Mouse (Mus musculus) midbrain, embryonic 10.5 days (tissue): ENCODE data around the gene Chst8. TPM values are rescaled to one million over a fixed set of nuclear protein-coding genes. Genes with fewer than 3 reads are reported as not detected.

Source experiments
- DNase-seq: peaks from one replicate; pipeline ENCODE4 v3.0.0-alpha.2; 2017; ENCODE audit warnings: low spot score
- H3K27ac ChIP-seq: fragments of 300-500 bp; sonication (generic); replicated peaks from 2 replicates; pipeline ENCODE4 v1.5.1; 2016; ENCODE audit warnings: mild to moderate bottlenecking
- H3K27me3 ChIP-seq: fragments of 300-500 bp; sonication (generic); 2 replicates; pipeline ENCODE4 v1.6.1; 2016; ENCODE audit warnings: low read depth, mild to moderate bottlenecking; ENCODE audit not compliant: poor library complexity, severe bottlenecking
- H3K36me3 ChIP-seq: fragments of 300-500 bp; sonication (generic); 2 replicates; pipeline ENCODE4 v1.6.1; 2016; ENCODE audit warnings: mild to moderate bottlenecking, moderate library complexity
- H3K4me1 ChIP-seq: fragments of 300-500 bp; sonication (generic); 2 replicates; pipeline ENCODE4 v1.6.1; 2016
- H3K4me3 ChIP-seq: fragments of 300-500 bp; sonication (generic); 2 replicates; pipeline ENCODE4 v1.5.1; 2016; ENCODE audit warnings: mild to moderate bottlenecking, moderate library complexity
- H3K9me3 ChIP-seq: fragments of 300-500 bp; sonication (generic); replicated peaks from 2 replicates; pipeline ENCODE4 v1.6.1; 2016; ENCODE audit warnings: mild to moderate bottlenecking
- WGBS: fragments of 180-500 bp; shearing (Covaris S2); methylation state at CpG from one replicate; pipeline ENCODE4 v1.1.7; 2016; 5-methylcytosine and 5-hydroxymethylcytosine counted together
- polyA plus RNA-seq: library from polyadenylated mRNA; unstranded; fragments of >200 nt; fragmentation: Nextera tagmentation; extraction: Ambion mirVana; gene quantifications from 2 replicates; pipeline ENCODE4 v1.2.1, GENCODE M21; 2016

Chst8 gene
- polyA plus RNA-seq, 1 experiment from 2014 or later, result 5.3 TPM

DNA sequence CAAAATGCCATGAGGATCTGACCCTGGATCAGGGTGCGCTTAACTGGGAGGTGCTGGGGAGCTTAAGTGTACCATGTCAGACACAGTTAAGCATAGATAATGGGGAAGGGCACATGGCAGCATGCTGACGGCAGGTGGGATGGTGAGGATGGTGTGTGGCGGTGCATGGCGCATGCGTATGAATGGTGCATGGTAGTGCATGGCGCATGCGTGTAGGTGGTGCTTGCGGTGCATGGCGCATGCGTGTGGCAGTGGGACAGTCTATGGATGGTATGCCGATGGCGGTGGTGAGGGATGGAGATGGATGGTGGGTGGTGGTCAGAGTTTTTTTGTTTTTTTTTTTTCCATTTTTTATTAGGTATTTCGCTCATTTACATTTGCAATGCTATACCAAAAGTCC lies 118.6 kb downstream of the Chst8 start:
- WGBS, result 96% methylated on average over 13 of the region's 13 CpGs
- 0 out of 2 replicates have a peak overlapping the region, but pooled peaks have one; percentile 56 for H3K27ac ChIP-seq

DNA sequence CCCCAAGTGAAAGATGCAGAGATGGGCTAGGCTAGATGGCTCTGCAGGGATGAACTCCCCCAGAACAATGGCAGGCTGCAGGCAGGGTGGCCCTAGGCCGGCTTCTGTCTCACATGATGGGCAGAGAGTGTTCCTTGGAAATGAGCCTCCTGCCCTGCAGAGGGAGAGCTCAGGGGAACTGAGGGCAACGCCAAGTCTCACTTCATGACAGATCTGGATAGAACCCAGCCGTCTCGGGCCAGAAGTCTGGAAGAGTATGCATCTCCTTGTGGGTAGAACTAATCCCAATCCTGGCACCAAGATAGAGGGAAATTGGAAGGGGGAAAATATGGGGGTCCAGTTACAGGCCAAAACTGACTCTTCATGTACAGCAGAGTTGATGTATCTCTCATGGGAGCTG lies 119.4 kb downstream of the Chst8 start:
- Histone ChIP-seq H3K27ac (peak overlapping the region; percentile 56; the same call in 1 of the 2 replicates), H3K27me3 (no peaks in the 10 kb centered on the region), H3K36me3 (no peaks in the 10 kb centered on the region), H3K9me3 (no peaks in the 10 kb centered on the region), H3K4me1 (peaks cover 75% of the 10 kb centered on the region), H3K4me3 (no peak overlapping the region)
- WGBS, result 77% methylated on average over 4 of the region's 4 CpGs
- no peak for DNase-seq

More for the DNA sequence above, 118.6 kb downstream of the Chst8 start:
- Histone ChIP-seq H3K36me3 (no peaks in the 10 kb centered on the region), H3K27me3 (no peaks in the 10 kb centered on the region), H3K9me3 (no peaks in the 10 kb centered on the region), H3K4me3 (no peak overlapping the region), H3K4me1 (peaks cover 69% of the 10 kb centered on the region)
- no peak for DNase-seq

DNA sequence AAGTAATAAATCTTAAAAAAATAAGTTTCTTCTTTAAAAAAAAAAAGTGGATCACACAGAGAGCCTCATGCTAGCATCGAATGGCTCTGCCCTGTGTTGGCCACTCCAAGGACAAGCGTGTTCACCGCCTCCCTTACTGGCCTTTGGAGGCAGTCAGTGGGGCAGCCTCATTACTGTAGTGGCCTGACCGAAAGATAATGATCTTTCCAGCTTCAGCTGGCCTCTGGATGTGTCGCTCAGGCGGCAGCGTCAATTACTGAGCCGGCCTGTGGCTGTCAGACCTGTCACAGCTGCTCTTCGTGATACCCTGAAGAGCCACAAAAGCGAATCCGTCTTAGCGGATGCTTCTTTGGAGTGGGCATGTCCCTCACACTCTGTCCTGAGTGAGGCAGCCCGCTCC lies 122.4 kb downstream of the Chst8 start:
- 57% methylated on average over 13 of the region's 13 CpGs for WGBS
- H3K27ac ChIP-seq, result peak overlapping the region; percentile 76

DNA sequence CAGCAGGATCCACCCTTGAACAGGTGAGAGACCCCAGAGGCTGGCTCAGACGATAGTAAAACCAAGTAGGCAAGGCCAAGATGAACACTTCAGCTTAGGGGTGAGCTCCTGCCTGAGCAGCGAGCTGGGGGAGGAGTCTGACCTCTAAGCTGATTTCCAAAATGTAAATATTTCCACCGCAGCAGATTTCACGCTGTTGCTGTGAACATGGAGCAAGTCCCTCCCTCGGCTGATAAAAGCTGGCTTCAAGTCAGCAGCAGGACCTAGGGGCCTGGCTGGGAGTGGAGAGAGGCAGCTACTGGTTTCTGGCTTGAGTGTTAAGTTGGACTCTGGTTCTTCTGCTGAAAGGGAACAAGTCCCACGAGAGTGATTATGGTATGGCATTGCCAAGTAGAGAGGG lies 123.5 kb downstream of the Chst8 start:
- Histone ChIP-seq H3K4me3 (no peak overlapping the region), H3K4me1 (peaks cover 73% of the 10 kb centered on the region), H3K9me3 (no peaks in the 10 kb centered on the region), H3K36me3 (no peaks in the 10 kb centered on the region), H3K27me3 (no peaks in the 10 kb centered on the region), H3K27ac (0 out of 2 replicates have a peak overlapping the region, but pooled peaks have one; percentile 38)
- 44% methylated on average over 6 of the region's 6 CpGs for WGBS
- no peak for DNase-seq

More for the DNA sequence above, 122.4 kb downstream of the Chst8 start:
- DNase-seq, result no peak
- H3K36me3 ChIP-seq, result no peaks in the 10 kb centered on the region
- peaks cover 82% of the 10 kb centered on the region for H3K4me1 ChIP-seq
- no peak overlapping the region for H3K4me3 ChIP-seq
- H3K9me3 ChIP-seq, result no peaks in the 10 kb centered on the region
- H3K27me3 ChIP-seq, result no peaks in the 10 kb centered on the region

DNA sequence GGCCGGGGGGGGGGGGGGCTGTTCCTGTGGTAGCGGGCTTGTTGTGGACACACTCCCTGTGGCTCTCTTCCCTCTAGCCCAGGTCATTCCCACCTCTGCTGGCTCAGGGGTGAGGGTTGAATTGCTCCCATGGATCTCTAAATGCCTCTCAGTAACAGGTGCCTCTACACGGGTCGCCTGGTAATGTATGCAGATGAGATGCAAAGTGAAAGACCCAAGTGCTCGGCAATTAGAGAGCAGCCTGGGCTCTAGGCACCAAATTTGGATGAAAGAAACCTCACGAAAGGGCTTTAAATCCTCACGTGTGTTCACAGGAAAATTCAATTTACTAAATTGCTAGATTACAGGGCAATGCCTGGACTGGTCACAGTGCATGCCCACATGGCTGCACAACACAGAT lies 126.7 kb downstream of the Chst8 start:
- Histone ChIP-seq H3K27me3 (no peaks in the 10 kb centered on the region; the same call in 1 of the 2 replicates), H3K36me3 (no peaks in the 10 kb centered on the region), H3K27ac (no peak overlapping the region), H3K4me1 (peaks cover 44% of the 10 kb centered on the region), H3K9me3 (no peaks in the 10 kb centered on the region), H3K4me3 (no peak overlapping the region)
- DNase-seq, result no peak
- WGBS, result 43% methylated on average over 7 of the region's 7 CpGs

DNA sequence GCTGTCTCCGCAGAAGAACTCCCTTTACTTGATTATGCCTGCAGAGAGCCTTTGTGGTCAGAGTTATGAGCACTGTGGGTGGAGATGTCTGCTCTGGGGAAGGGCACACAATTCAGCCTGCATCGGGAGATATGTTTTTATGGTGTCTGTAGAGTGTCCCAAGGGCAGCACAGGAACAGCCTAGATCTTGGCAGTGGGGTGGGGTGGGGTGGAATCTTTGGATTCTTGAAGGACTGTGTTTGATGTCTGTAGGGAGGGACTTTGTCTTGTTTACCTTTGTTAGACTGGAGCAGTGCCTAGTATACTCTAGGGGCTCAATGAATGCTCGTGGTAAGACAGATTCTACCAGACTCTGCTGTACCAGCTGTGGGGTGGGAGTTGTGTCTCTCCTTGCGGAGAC lies 127.3 kb downstream of the Chst8 start:
- Histone ChIP-seq H3K4me1 (peaks cover 41% of the 10 kb centered on the region), H3K27ac (no peak overlapping the region), H3K27me3 (no peaks in the 10 kb centered on the region; the same call in 1 of the 2 replicates), H3K9me3 (no peaks in the 10 kb centered on the region), H3K36me3 (no peaks in the 10 kb centered on the region), H3K4me3 (no peak overlapping the region)
- 81% methylated on average over 4 of the region's 4 CpGs for WGBS
- no peak for DNase-seq

DNA sequence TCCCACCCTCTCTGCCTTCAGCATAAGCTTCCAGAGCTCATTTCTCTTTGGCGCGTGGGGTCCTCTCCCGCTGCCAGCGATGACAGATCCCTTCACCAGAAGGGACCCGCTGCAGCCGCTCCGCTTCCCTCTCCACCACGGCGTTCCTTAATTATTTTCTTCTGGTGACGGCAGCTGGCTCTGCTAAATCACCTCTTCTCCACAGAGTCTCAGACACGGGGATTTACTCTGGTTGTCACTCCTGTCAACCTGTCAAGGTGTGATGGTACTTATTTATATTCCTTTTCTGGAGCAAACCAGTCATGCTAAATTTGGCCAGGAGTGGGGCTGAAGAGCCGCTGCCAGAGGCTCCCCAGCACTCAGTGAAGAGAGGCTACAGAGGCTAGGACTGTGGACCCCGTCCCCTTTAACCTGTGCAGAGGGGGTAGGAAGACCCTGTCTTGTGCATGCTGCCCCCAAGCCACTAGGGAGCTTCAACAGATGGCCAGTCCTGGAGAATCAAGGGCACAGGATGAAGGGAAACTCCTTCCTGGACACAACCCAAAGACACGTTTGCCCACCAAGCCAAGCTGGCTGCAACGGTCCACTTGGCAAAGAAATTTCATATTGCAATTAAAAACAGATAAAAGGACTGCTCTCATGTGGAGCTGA lies 131.6 kb downstream of the Chst8 start:
- Histone ChIP-seq H3K9me3 (no peaks in the 10 kb centered on the region), H3K27me3 (peaks cover 8% of the 10 kb centered on the region), H3K4me3 (no peak overlapping the region), H3K36me3 (no peaks in the 10 kb centered on the region), H3K27ac (no peak overlapping the region), H3K4me1 (peaks cover 19% of the 10 kb centered on the region)
- no peak for DNase-seq
- 74% methylated on average over 15 of the region's 15 CpGs for WGBS

DNA sequence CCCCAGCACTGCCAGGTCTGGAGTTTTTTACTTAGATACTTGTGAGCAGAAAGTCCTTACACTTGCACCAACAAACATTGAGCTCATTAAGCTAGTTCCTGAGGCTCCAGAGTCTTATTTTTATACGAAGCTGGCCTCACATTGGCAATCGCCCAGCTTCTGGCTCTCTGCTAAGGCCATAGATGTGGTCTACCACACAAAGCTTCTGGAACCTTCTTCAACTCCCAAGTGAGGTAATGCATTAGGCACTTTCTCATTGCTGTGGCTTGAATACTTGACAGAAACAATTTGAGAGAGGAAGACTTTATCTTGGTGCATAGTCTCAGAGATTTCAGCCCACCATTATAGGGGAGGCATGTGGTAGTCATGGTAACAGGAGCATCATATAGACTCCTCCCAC lies 132.6 kb downstream of the Chst8 start:
- 83% methylated on average over 2 of the region's 2 CpGs for WGBS
- H3K27ac ChIP-seq, result no peak overlapping the region
- peaks cover 18% of the 10 kb centered on the region for H3K27me3 ChIP-seq
- DNase-seq, result no peak
- no peaks in the 10 kb centered on the region for H3K9me3 ChIP-seq
- peaks cover 23% of the 10 kb centered on the region for H3K4me1 ChIP-seq
- no peaks in the 10 kb centered on the region for H3K36me3 ChIP-seq
- H3K4me3 ChIP-seq, result no peak overlapping the region

DNA sequence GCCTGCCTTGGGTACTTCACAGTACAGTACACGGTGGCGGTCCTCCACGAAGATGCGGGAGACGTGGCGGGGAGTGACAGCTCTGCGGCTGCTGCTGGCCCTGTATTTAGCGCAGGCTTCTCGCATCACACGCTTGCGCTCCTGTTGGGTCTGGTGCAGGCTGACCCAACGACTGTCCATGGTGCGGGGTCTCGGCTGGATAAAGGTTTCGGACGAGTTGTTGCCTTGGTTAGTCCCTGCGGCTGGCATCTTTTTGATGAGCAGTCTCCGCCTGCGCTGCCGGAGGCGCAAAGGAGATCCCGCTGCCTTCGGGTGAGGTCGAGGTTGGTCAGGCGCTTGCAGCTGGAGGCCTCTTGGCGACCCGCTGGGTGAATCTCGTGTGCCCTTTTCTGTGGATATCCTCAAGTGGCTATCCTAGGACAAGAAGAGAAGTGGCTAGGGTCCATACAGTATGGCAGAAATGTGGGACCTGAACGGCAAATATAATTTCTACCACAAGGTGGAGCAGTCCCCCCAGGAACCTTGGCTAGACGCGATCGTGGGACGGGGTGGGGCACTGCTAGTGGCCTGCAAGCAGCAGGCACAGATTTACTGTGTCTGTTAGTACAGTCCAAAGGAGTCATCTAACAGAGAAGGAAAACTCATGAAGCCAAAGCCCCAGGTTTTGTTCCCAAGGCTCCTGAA lies 136.5 kb downstream of the Chst8 start:
- DNase-seq, result peak; percentile 81
- no peaks in the 10 kb centered on the region for H3K36me3 ChIP-seq
- no peak overlapping the region for H3K27ac ChIP-seq
- peak overlapping the region; percentile 47 for H3K4me3 ChIP-seq
- peaks cover 47% of the 10 kb centered on the region for H3K27me3 ChIP-seq
- H3K4me1 ChIP-seq, result peaks cover 28% of the 10 kb centered on the region
- no peaks in the 10 kb centered on the region for H3K9me3 ChIP-seq
- WGBS, result 6% methylated on average over 33 of the region's 33 CpGs

DNA sequence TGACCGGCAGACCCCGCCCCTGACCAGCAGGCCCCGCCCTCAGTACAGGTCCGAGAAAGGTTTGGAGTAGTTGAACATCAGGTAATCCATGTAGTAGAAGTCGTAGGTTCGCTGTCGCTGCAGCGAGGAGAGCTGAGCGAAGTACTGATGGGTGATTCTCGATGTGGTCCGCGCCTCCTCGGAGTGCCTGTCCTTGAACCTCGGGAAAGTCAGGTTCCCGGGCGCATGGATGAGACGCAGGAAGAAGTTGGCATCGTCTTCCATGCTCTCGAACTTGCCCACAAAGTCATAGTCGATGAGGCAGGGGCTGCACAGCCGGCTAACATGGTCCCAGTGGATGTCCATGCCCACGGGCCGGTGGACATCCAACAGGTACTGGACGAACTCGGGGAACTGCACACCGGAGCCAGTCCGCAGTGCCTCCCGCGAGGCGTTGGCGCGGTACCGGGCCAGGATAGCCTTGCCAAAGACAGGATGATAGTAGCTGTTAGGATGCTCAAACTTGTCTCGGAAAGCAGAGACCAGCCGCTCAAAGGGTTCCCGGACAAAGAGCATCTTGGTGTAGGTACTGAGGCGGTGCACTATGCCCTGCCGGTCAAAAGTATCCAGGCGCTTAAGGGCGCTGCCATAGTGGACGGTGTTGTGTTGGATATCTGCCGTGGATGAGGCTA lies 137.3 kb downstream of the Chst8 start:
- Histone ChIP-seq H3K27ac (no peak overlapping the region), H3K36me3 (no peaks in the 10 kb centered on the region), H3K27me3 (peaks cover 47% of the 10 kb centered on the region), H3K4me3 (peak overlapping the region; percentile 47), H3K4me1 (peaks cover 23% of the 10 kb centered on the region), H3K9me3 (no peaks in the 10 kb centered on the region)
- DNase-seq, result peak; percentile 37
- 12% methylated on average over 42 of the region's 42 CpGs for WGBS

DNA sequence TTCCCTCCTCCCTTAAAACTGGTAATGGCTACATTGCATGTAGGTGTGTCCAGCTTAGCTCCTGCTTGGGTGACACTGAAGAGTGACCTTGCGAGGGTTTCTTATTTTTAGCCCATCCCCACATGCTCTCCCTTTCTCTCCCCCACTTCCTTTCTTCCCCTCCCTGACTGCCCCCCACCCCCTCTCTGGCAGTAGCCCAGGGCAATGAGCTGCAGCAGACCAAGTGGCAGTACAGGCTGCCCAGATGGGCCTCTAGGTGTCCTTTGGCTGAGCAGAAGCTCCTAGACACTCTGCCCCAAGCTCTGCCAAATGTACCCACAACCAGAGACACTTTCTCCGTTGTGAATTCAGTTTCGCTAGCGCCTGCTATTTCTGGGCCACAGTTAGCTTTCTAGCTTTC lies 139.6 kb downstream of the Chst8 start:
- Histone ChIP-seq H3K27ac (no peak overlapping the region), H3K9me3 (no peaks in the 10 kb centered on the region), H3K4me1 (peaks cover 35% of the 10 kb centered on the region), H3K36me3 (no peaks in the 10 kb centered on the region), H3K27me3 (peaks cover 47% of the 10 kb centered on the region), H3K4me3 (no peak overlapping the region)
- DNase-seq, result no peak
- WGBS, result 85% methylated on average over 4 of the region's 4 CpGs

DNA sequence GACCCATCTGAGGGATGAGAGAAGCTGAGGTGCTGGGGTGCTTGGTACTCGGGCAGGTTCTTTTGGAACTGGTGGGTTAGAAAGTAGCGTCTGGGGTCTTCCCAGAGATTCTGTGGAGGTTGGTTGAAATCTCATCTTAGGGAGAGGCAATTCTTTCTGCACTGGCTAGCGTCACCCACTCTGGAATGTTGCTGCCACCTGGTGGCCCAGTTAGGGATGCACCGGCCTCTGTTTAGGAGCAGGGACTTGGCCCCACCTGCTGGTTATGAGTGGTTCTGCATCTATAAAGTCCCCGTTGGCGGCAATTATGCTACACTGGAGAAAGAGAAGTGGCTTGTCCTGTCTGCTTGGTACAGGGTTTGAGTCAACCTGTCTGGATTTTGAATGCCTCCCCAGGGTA lies 140.6 kb downstream of the Chst8 start:
- peaks cover 35% of the 10 kb centered on the region for H3K4me1 ChIP-seq
- no peak overlapping the region for H3K27ac ChIP-seq
- 4% methylated on average over 6 of the region's 6 CpGs for WGBS
- peak; percentile 89 for DNase-seq
- peaks cover 47% of the 10 kb centered on the region for H3K27me3 ChIP-seq
- H3K9me3 ChIP-seq, result no peaks in the 10 kb centered on the region
- no peaks in the 10 kb centered on the region for H3K36me3 ChIP-seq
- H3K4me3 ChIP-seq, result no peak overlapping the region

DNA sequence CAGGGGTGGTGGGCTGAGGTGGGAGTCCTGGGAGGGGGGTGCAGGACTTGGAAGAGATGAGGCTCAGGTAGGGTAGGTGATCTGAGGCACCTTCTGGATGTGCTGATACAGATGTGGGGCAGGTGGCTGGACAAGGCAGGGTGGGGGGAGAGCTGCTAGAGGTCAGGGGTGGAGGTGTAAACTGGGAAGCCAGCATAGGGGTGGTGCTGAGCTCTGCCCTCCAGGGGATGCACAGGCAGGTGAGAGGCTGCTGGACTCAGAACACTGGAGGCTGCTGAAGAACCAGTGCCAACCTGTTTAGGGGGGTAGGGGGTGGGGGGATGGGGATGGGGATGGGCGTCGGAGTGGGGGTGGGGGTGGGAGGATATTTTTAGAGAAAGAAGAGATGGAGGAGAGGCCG lies 141.7 kb downstream of the Chst8 start:
- Histone ChIP-seq H3K27me3 (peaks cover 38% of the 10 kb centered on the region), H3K4me1 (peaks cover 27% of the 10 kb centered on the region), H3K36me3 (no peaks in the 10 kb centered on the region), H3K4me3 (no peak overlapping the region), H3K9me3 (no peaks in the 10 kb centered on the region), H3K27ac (no peak overlapping the region)
- no peak for DNase-seq
- 77% methylated on average over 3 of the region's 3 CpGs for WGBS
